Mouse (Mus musculus) testis, postnatal 14 days (tissue): ENCODE measurements at regions not wholly inside any gene's neighbourhood (a gene's known extent, or its start where the extent isn't known, plus 50 kb on each side); places are given as distances from the start of the nearest gene placed in this dataset.

Experiments
- DNase-seq: peaks from one replicate; pipeline ENCODE4 v3.0.0; 2021; ENCODE audit warnings: low spot score

- no peak for DNase-seq
Measured at GRCm38 (mm10) chr13:57282816-57283215, 387.0 kb upstream of the Trpc7 start.

- DNase-seq, result peak; percentile 38
Measured at GRCm38 (mm10) chr13:57281941-57282710, 386.3 kb upstream of the Trpc7 start.

- no peak for DNase-seq
Measured at GRCm38 (mm10) chr13:57281504-57281903, 385.7 kb upstream of the Trpc7 start.

- no peak for DNase-seq
Measured at GRCm38 (mm10) chr13:57278580-57278979, 382.8 kb upstream of the Trpc7 start.

- no peak for DNase-seq
Measured at GRCm38 (mm10) chr13:57277076-57277475, 381.3 kb upstream of the Trpc7 start.

- peak; percentile 52 for DNase-seq
Measured at GRCm38 (mm10) chr13:57275871-57276270, 380.1 kb upstream of the Trpc7 start.

GRCm38 (mm10) chr13:57273593-57273992, 377.8 kb upstream of the Trpc7 start:
- no peak for DNase-seq

GRCm38 (mm10) chr13:57269614-57270013, 373.8 kb upstream of the Trpc7 start:
- DNase-seq, result no peak

- peak; percentile 25 for DNase-seq
Measured at GRCm38 (mm10) chr13:57259920-57260319, 364.1 kb upstream of the Trpc7 start.

GRCm38 (mm10) chr13:57259474-57259873, 363.7 kb upstream of the Trpc7 start:
- DNase-seq, result no peak

GRCm38 (mm10) chr13:57255920-57256319, 360.1 kb upstream of the Trpc7 start:
- DNase-seq, result no peak

- no peak for DNase-seq
Measured at GRCm38 (mm10) chr13:57249851-57250250, 354.1 kb upstream of the Trpc7 start.

- DNase-seq, result no peak
Measured at GRCm38 (mm10) chr13:57249401-57249800, 353.6 kb upstream of the Trpc7 start.

GRCm38 (mm10) chr13:57246238-57246963, 350.6 kb upstream of the Trpc7 start:
- no peak for DNase-seq

- no peak for DNase-seq
Measured at GRCm38 (mm10) chr13:57236917-57237316, 341.1 kb upstream of the Trpc7 start.

GRCm38 (mm10) chr13:57236211-57236610, 340.4 kb upstream of the Trpc7 start:
- no peak for DNase-seq

- no peak for DNase-seq
Measured at GRCm38 (mm10) chr13:57232906-57233305, 337.1 kb upstream of the Trpc7 start.

- no peak for DNase-seq
Measured at GRCm38 (mm10) chr13:57231666-57232065, 335.9 kb upstream of the Trpc7 start.

GRCm38 (mm10) chr13:57230253-57230652, 334.5 kb upstream of the Trpc7 start:
- DNase-seq, result no peak

- no peak for DNase-seq
Measured at GRCm38 (mm10) chr13:57221092-57221491, 325.3 kb upstream of the Trpc7 start.

- DNase-seq, result no peak
Measured at GRCm38 (mm10) chr13:57216161-57216560, 320.4 kb upstream of the Trpc7 start.

- DNase-seq, result no peak
Measured at GRCm38 (mm10) chr13:57212251-57212650, 316.5 kb upstream of the Trpc7 start.

- DNase-seq, result peak; percentile 68
Measured at GRCm38 (mm10) chr13:57191195-57191594, 295.4 kb upstream of the Trpc7 start.
